Mouse (Mus musculus) ES-Bruce4 (cell line): ENCODE results near the gene Tstd2.

Source experiments
- CTCF ChIP-seq: IDR thresholded peaks from one replicate; pipeline ENCODE4 v1.8.1; 2011; ENCODE audit warnings: low read depth, low read length
- POLR2A ChIP-seq: IDR thresholded peaks from one replicate; pipeline ENCODE4 v1.8.1; 2011; ENCODE audit warnings: low read length; ENCODE audit not compliant: insufficient read depth

DNA sequence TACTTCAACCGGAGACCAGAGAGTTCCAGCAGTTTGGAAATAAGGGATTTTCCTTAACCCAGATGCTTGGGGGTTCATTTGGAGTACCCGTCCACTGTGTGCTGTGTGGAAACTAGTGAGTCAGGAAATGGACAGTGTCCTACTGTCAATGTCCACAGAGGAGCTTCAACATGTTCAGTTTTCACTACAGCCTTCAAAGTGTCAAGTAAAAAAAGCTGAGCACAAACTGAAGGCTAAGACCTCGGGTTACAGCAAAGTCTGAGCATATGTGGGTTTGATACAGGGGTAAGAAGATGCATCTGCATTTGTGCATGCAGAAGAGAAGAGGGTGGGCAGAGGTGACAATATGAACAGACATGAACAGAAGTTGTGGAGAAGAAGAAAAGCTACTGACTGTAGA lies 17.7 kb downstream of the Tstd2 start:
- no peak for TF ChIP-seq POLR2A
- no peak for TF ChIP-seq CTCF
